Mouse (Mus musculus) Patski (cell line): ENCODE results near the gene Hoxa10. TPM values are rescaled to one million over a fixed set of nuclear protein-coding genes. Genes with fewer than 3 reads are reported as not detected.

Source experiments
- ATAC-seq: fragments of 100-300 bp; one replicate; pipeline ENCODE4 v1.8.0; 2021
- CTCF ChIA-PET: fragments of 350-600 bp; sonication (Branson Sonifier 250); formaldehyde crosslinking; loops from one replicate; lab custom pipeline; 2022; ENCODE audit warnings: inconsistent platforms; lab: Charles Lee
- POLR2A ChIA-PET: fragments of 350-600 bp; sonication (Branson Sonifier 250); formaldehyde crosslinking; loops from one replicate; lab custom pipeline; 2022; ENCODE audit warnings: antibody characterized with exemption, inconsistent platforms; lab: Charles Lee
- DNase-seq: peaks from one replicate; pipeline ENCODE4 v3.0.0-alpha.2; 2011; ENCODE audit warnings: low read depth, low spot score
- H3K27me3 ChIP-seq: fragments of 371-371 bp; one replicate; pipeline ENCODE4 v1.5.1; 2021
- CTCF ChIP-seq: fragments of 100-300 bp; IDR thresholded peaks from one replicate; pipeline ENCODE4 v1.5.1; 2021
- in situ Hi-C: fragments of 300-500 bp; cut with MboI; formaldehyde crosslinking; loops from 3 replicates; pipeline ENCODE4 v1.11.1; 2018; ENCODE audit warnings: low pct_unique_long_range_greater_than_20kb, mixed read lengths
- polyA plus RNA-seq: library from polyadenylated mRNA; unstranded; gene quantifications from one replicate; pipeline ENCODE4 v1.2.3, GENCODE M21; 2021

Gene Hoxa10
- polyA plus RNA-seq, 1 experiment from 2014 or later = 104 TPM

DNA sequence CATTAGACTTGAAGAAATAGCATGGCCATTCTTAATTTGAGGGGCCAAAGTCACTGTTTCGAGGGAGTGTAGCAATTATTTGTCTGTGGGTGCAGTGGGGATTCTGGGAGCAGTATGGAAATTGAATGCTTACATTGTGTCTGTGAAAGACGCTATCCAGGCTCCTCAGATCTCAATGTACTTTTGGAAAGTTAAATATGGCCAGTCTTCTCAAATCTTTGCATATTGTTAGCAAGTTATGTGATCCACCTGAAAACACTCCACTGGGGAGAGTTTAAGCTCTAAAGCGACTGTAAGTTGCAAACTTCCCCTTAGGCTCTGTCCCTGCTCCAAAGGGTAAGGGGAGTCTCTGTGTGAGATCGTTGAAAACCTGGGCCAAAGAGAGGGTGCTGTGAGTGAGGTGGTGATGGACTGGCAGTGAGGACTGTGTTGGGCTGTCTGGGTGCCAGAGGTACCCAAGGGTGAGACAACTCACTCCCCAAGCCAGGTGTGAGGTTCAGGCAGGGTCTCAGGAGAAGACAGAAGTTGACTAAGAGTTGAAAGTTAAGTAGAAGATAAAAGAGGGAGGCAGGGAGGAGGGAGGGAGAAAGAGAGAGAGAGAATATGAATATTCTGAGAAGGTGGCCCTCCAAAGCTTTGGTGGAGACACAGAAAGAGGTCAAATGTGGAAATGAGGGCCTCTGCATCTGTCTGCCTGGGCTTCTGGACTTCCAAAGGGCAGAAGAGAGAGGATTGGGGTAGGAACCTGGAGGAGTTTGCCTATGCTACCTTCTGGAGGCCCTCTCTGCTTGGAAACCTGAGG, 33.6 kb downstream of the Hoxa10 start:
- CTCF ChIA-PET = interaction anchor here (0.9 kb wide), 1 partner anchor 203 kb away, joined by 3 read pairs; no protein-coding TSS in a partner anchor
- TF ChIP-seq CTCF = no peak
- POLR2A ChIA-PET = interaction anchor here (11.3 to 37.4 kb wide), 2 partner anchors 16 to 29 kb away, joined by 153 to 378 read pairs; partner anchors contain the start of genes 5730596B20Rik and Hoxa7
- DNase-seq (no peak), ATAC-seq (no peak)
- in situ Hi-C loops = loop anchor here (5.0 to 25.0 kb wide), 3 partner anchors 200 to 495 kb away; no protein-coding TSS in a partner anchor
- H3K27me3 ChIP-seq = no peaks in the 10 kb centered on the region

GRCm38 (mm10) chr6:52205638-52206621, 34.7 kb downstream of the Hoxa10 start:
- TF ChIP-seq CTCF = no peak
- no peak for DNase-seq
- POLR2A ChIA-PET = interaction anchor here (0.6 to 37.4 kb wide), 6 partner anchors 17 to 205 kb away, joined by 3 to 378 read pairs (median 4); partner anchors contain the start of gene 5730596B20Rik

GRCm38 (mm10) chr6:52205221-52205620, 35.4 kb downstream of the Hoxa10 start:
- TF ChIP-seq CTCF = no peak
- no peaks in the 10 kb centered on the region for H3K27me3 ChIP-seq

More at GRCm38 (mm10) chr6:52205638-52206621, 34.7 kb downstream of the Hoxa10 start:
- in situ Hi-C loops = loop anchor here (5.0 to 25.0 kb wide), 3 partner anchors 199 to 494 kb away; no protein-coding TSS in a partner anchor
- no peak for ATAC-seq
- CTCF ChIA-PET = interaction anchor here (0.6 to 2.5 kb wide), 4 partner anchors 29 to 283 kb away, joined by 3 to 12 read pairs (median 4); partner anchors contain the start of gene 5730596B20Rik
- no peaks in the 10 kb centered on the region for H3K27me3 ChIP-seq

DNA sequence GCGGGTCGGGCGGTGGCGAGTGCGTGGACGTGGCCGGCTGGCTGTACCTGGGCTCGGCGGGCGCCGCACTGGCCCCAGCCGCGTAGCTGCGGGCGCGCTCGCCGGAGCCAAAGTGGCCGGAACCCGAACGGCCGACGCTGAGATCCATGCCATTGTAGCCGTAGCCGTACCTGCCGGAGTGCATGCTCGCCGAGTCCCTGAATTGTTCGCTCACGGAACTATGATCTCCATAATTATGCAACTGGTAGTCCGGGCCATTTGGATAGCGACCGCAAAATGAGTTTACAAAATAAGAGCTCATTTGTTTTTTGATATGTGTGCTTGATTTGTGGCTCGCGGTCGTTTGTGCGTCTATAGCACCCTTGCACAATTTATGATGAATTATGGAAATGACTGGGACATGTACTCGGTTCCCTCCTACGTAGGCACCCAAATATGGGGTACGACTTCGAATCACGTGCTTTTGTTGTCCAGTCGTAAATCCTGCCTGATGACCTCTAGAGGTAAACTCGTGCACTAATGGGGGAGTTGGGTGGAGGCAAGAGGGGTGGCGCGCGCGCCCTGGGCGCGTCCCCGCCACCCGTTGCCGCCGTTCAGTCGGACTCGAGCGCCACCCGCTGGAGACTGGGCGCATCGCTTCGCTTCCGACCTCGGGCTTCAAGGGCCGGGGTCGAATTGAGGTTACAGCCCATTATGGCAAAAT, 36.5 kb downstream of the Hoxa10 start, which contains the start of gene Hoxa5:
TSS of gene Hoxa5 (minus strand) at position 538 of the 703 bp plus-strand sequence.
- no peak for TF ChIP-seq CTCF
- H3K27me3 ChIP-seq = no peaks in the 10 kb centered on the region
- ChIA-PET POLR2A (interaction anchor here (0.6 to 1.6 kb wide), 5 partner anchors 9 to 203 kb away, joined by 3 to 4 read pairs (median 4); partner anchors contain the start of gene Hoxa4), CTCF (interaction anchor here (0.6 to 2.5 kb wide), 11 partner anchors 11 to 213 kb away, joined by 3 to 12 read pairs (median 4); partner anchors contain the start of gene 5730596B20Rik)
- no peak for DNase-seq
- peak; percentile 28 for ATAC-seq
- in situ Hi-C loops = loop anchor here (25.0 kb wide), 1 partner anchor 492 kb away; no protein-coding TSS in a partner anchor

More at GRCm38 (mm10) chr6:52205221-52205620, 35.4 kb downstream of the Hoxa10 start:
- POLR2A ChIA-PET = interaction anchor here (0.6 to 1.6 kb wide), 6 partner anchors 16 to 204 kb away, joined by 3 to 6 read pairs (median 4); no protein-coding TSS in a partner anchor
- no peak for DNase-seq
- CTCF ChIA-PET = interaction anchor here (0.8 to 2.5 kb wide), 7 partner anchors 19 to 207 kb away, joined by 3 to 12 read pairs (median 4); partner anchors contain the start of gene 5730596B20Rik
- in situ Hi-C loops = loop anchor here (5.0 to 25.0 kb wide), 3 partner anchors 198 to 493 kb away; no protein-coding TSS in a partner anchor
- ATAC-seq = no peak

- ChIA-PET POLR2A (interaction anchor here (0.6 to 1.2 kb wide), 3 partner anchors 10 to 27 kb away, joined by 3 to 4 read pairs (median 3); partner anchors contain the start of gene Hoxa4), CTCF (interaction anchor here (0.6 to 2.6 kb wide), 12 partner anchors 8 to 212 kb away, joined by 3 to 12 read pairs (median 4); partner anchors contain the start of gene 5730596B20Rik)
- ATAC-seq (no peak), DNase-seq (no peak)
- no peak for TF ChIP-seq CTCF
- in situ Hi-C loops = loop anchor here (25.0 kb wide), 1 partner anchor 491 kb away; no protein-coding TSS in a partner anchor
- H3K27me3 ChIP-seq = no peaks in the 10 kb centered on the region
These were observed 37.1 kb downstream of the Hoxa10 start for GRCm38 (mm10) chr6:52203371-52204049.

DNA sequence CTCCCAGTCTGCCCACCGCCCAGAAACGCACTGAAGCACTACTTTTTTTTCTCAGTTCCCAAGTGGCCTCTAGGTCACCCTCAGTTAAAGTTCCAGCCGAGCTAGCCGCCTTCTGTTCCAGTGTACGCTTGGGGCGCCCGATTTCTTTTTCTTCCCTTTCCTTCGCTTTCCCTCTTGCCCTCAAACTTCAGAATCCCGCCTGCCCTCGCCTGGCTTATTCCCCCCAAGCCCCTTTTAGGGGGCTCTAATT, 37.6 kb downstream of the Hoxa10 start:
- DNase-seq (no peak), ATAC-seq (no peak)
- in situ Hi-C loops = loop anchor here (25.0 kb wide), 1 partner anchor 491 kb away; no protein-coding TSS in a partner anchor
- TF ChIP-seq CTCF = no peak
- POLR2A ChIA-PET = interaction anchor here (0.9 to 1.0 kb wide), 2 partner anchors 12 to 26 kb away, joined by 3 to 6 read pairs; no protein-coding TSS in a partner anchor
- no peaks in the 10 kb centered on the region for H3K27me3 ChIP-seq
- CTCF ChIA-PET = interaction anchor here (1.1 to 2.6 kb wide), 4 partner anchors 8 to 326 kb away, joined by 3 to 6 read pairs (median 4); no protein-coding TSS in a partner anchor

DNA sequence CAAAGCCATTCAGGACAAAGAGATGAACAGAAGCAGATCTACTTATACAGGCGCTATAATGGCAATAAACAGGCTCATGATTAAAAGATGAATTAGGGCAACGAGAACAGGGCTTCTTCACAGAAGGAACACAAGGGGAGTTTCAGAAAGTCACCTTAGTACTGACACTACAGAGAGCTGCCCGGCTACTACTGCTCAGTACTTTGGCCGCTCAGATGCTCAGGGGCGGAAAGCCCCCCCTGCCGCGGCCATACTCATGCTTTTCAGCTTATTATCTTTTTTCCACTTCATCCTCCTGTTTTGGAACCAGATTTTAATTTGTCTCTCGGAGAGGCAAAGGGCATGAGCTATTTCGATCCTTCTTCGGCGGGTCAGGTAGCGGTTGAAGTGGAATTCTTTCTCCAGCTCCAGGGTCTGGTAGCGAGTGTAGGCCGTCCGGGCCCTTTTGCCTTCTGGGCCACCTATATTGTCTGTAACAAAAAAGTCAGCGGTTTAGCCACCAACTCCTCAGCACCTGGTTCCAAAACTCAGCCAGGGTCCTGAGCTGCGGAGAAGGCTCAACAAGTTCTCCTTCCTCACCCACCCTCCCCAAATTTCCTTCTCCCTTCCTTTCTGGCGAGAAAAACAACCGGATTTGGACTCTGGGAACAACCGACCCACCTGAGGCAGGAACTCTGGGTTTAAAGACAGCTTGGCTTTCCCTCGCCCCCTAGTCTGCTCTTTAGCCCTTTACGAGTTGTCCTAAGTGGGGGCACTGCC, 38.1 kb downstream of the Hoxa10 start:
- POLR2A ChIA-PET = interaction anchor here (0.6 to 1.0 kb wide), 3 partner anchors 12 to 604 kb away, joined by 3 to 6 read pairs (median 4); no protein-coding TSS in a partner anchor
- ATAC-seq = no peak
- DNase-seq = no peak
- in situ Hi-C loops = loop anchor here (25.0 kb wide), 1 partner anchor 490 kb away; no protein-coding TSS in a partner anchor
- CTCF ChIA-PET = interaction anchor here (0.7 to 2.6 kb wide), 8 partner anchors 9 to 327 kb away, joined by 3 to 7 read pairs (median 3); partner anchors contain the start of gene Hoxa10
- no peak for TF ChIP-seq CTCF
- H3K27me3 ChIP-seq = no peaks in the 10 kb centered on the region
